Mouse (Mus musculus): ENCODE data around the gene Cnpy3. TPM values are rescaled to one million over a fixed set of nuclear protein-coding genes. Genes with fewer than 3 reads are reported as not detected.

The Cnpy3 gene
- polyA plus RNA-seq, 1 experiment from 2014 or later: 83.5 TPM

GRCm38 (mm10) chr17:46694517-46695063 lies 57.4 kb downstream of the Cnpy3 start:
- Histone ChIP-seq H3K27ac (no peak overlapping the region), H3K4me3 (replicated peaks) (no peak overlapping the region), H3K36me3 (peaks cover 65% of the 10 kb centered on the region), H3K4me1 (no peaks in the 10 kb centered on the region), H3K9me3 (replicated peaks) (no peaks in the 10 kb centered on the region), H3K27me3 (no peaks in the 10 kb centered on the region), H3K9ac (no peak overlapping the region), H3K4me2 (no peak overlapping the region)
- 44% methylated on average over 1 of the region's 1 CpGs for WGBS
- ATAC-seq (replicated peaks; ENCODE audit: low FRiP score): no peak

- no peaks in the 10 kb centered on the region for H3K4me1 ChIP-seq
- peaks cover 58% of the 10 kb centered on the region for H3K36me3 ChIP-seq
- H3K9me3 ChIP-seq (replicated peaks): no peaks in the 10 kb centered on the region
- WGBS: 88% methylated on average over 2 of the region's 2 CpGs
- H3K9ac ChIP-seq: no peak overlapping the region
- no peak overlapping the region for H3K4me2 ChIP-seq
- no peak overlapping the region for H3K27ac ChIP-seq
- no peak for ATAC-seq (replicated peaks; ENCODE audit: low FRiP score)
- H3K27me3 ChIP-seq: no peaks in the 10 kb centered on the region
- H3K4me3 ChIP-seq (replicated peaks): no peak overlapping the region
Observed at GRCm38 (mm10) chr17:46691390-46691789, 60.6 kb downstream of the Cnpy3 start.

- 95% methylated on average over 12 of the region's 12 CpGs for WGBS
- H3K36me3 ChIP-seq: peaks cover 58% of the 10 kb centered on the region
- H3K27ac ChIP-seq: no peak overlapping the region
- no peak for ATAC-seq (replicated peaks; ENCODE audit: low FRiP score)
- H3K4me3 ChIP-seq (replicated peaks): no peak overlapping the region
- H3K4me1 ChIP-seq: no peaks in the 10 kb centered on the region
- H3K9ac ChIP-seq: no peak overlapping the region
- H3K27me3 ChIP-seq: no peaks in the 10 kb centered on the region
- H3K4me2 ChIP-seq: no peak overlapping the region
- H3K9me3 ChIP-seq (replicated peaks): no peaks in the 10 kb centered on the region
Observed at GRCm38 (mm10) chr17:46690665-46691064, 61.3 kb downstream of the Cnpy3 start.

- 84% methylated on average over 6 of the region's 6 CpGs for WGBS
- H3K27me3 ChIP-seq: no peaks in the 10 kb centered on the region
- peaks cover 64% of the 10 kb centered on the region for H3K36me3 ChIP-seq
- no peak overlapping the region for H3K4me2 ChIP-seq
- H3K4me3 ChIP-seq (replicated peaks): no peak overlapping the region
- peaks cover 10% of the 10 kb centered on the region for H3K4me1 ChIP-seq
- no peaks in the 10 kb centered on the region for H3K9me3 ChIP-seq (replicated peaks)
- no peak overlapping the region for H3K27ac ChIP-seq
- no peak overlapping the region for H3K9ac ChIP-seq
- ATAC-seq (replicated peaks; ENCODE audit: low FRiP score): no peak
Observed at GRCm38 (mm10) chr17:46685913-46686312, 66.1 kb downstream of the Cnpy3 start.

Other genes starting within 250 kb of the Cnpy3 start
- gene Cul9, start 205.8 kb downstream of the Cnpy3 start, polyA plus RNA-seq (2015; fragmentation: Nextera tagmentation; extraction: Ambion mirVana): 5.3 and 5.8 TPM in 2 replicates
- 9.1 and 9.5 TPM in 2 replicates for gene Srf, start 196.0 kb downstream of the Cnpy3 start, polyA plus RNA-seq (2015; fragmentation: Nextera tagmentation; extraction: Ambion mirVana)
- 120 and 138 TPM in 2 replicates for gene Ptk7, start 122.7 kb downstream of the Cnpy3 start, polyA plus RNA-seq (2015; fragmentation: Nextera tagmentation; extraction: Ambion mirVana)
- gene Klc4, start 106.2 kb downstream of the Cnpy3 start, polyA plus RNA-seq (2015; fragmentation: Nextera tagmentation; extraction: Ambion mirVana): 36.9 and 42.4 TPM in 2 replicates
- 108 and 124 TPM in 2 replicates for gene Mrpl2, start 106.0 kb downstream of the Cnpy3 start, polyA plus RNA-seq (2015; fragmentation: Nextera tagmentation; extraction: Ambion mirVana)
- gene Cul7, start 101.9 kb downstream of the Cnpy3 start, polyA plus RNA-seq (2015; fragmentation: Nextera tagmentation; extraction: Ambion mirVana): 55.5 and 59.2 TPM in 2 replicates
- gene Rrp36, start 77.9 kb downstream of the Cnpy3 start, polyA plus RNA-seq (2015; fragmentation: Nextera tagmentation; extraction: Ambion mirVana): 63.9 and 65.4 TPM in 2 replicates
- gene Mea1, start 73.4 kb downstream of the Cnpy3 start, polyA plus RNA-seq (2015; fragmentation: Nextera tagmentation; extraction: Ambion mirVana): 146 and 147 TPM in 2 replicates
- 119 and 131 TPM in 2 replicates for gene Klhdc3, start 71.3 kb downstream of the Cnpy3 start, polyA plus RNA-seq (2015; fragmentation: Nextera tagmentation; extraction: Ambion mirVana)
- 96.7 and 105 TPM in 2 replicates for gene Ppp2r5d, start 47.1 kb downstream of the Cnpy3 start, polyA plus RNA-seq (2015; fragmentation: Nextera tagmentation; extraction: Ambion mirVana)
- gene Pex6, start 40.8 kb downstream of the Cnpy3 start, polyA plus RNA-seq (2015; fragmentation: Nextera tagmentation; extraction: Ambion mirVana): 25.6 and 28.5 TPM in 2 replicates
- gene Gnmt, start 23.0 kb downstream of the Cnpy3 start, polyA plus RNA-seq (2015; fragmentation: Nextera tagmentation; extraction: Ambion mirVana): 1.5 and 2.8 TPM in 2 replicates
- 0.33 and 0.64 TPM in 2 replicates for gene Ptcra, start 11.5 kb upstream of the Cnpy3 start, polyA plus RNA-seq (2015; fragmentation: Nextera tagmentation; extraction: Ambion mirVana)
- 75.6 and 80.0 TPM in 2 replicates for gene 2310039H08Rik, start 20.4 kb upstream of the Cnpy3 start, polyA plus RNA-seq (2015; fragmentation: Nextera tagmentation; extraction: Ambion mirVana)
- gene Rpl7l1, start 30.5 kb upstream of the Cnpy3 start, polyA plus RNA-seq (2015; fragmentation: Nextera tagmentation; extraction: Ambion mirVana): 179 and 189 TPM in 2 replicates
- gene Bicral, start 106.3 kb upstream of the Cnpy3 start, polyA plus RNA-seq (2015; fragmentation: Nextera tagmentation; extraction: Ambion mirVana): 4.2 and 4.9 TPM in 2 replicates
- gene Tbcc, start 138.5 kb upstream of the Cnpy3 start, polyA plus RNA-seq (2015; fragmentation: Nextera tagmentation; extraction: Ambion mirVana): 59.3 and 59.7 TPM in 2 replicates
- 0.08 TPM in 1 of 2 replicates, not detected in the other for gene Prph2, start 158.2 kb upstream of the Cnpy3 start, polyA plus RNA-seq (2015; fragmentation: Nextera tagmentation; extraction: Ambion mirVana)

Data from kidney, embryonic 15.5 days (tissue).